Mouse (Mus musculus) gastrocnemius, postnatal 10 days (tissue): ENCODE data around the gene Ppt2. TPM values are rescaled to one million over a fixed set of nuclear protein-coding genes. Genes with fewer than 3 reads are reported as not detected.

Experiments used
- DNase-seq: peaks from one replicate; pipeline ENCODE4 v3.0.0; 2021; ENCODE audit warnings: mixed read lengths
- total RNA-seq, 2 experiments: library from RNA; stranded (reverse); gene quantifications; 2 replicates each; pipeline ENCODE4 v1.2.3; 2021

Gene Ppt2
- total RNA-seq, 2 experiments from 2014 or later, result 32.6 to 33.7 TPM

- no peak for DNase-seq
Measured at GRCm38 (mm10) chr17:34639461-34640255, 11.3 kb upstream of the Ppt2 start.

- DNase-seq, result no peak
Measured at GRCm38 (mm10) chr17:34637459-34637858, 9.1 kb upstream of the Ppt2 start.

GRCm38 (mm10) chr17:34635671-34636070 is 7.4 kb upstream of the Ppt2 start:
- no peak for DNase-seq

GRCm38 (mm10) chr17:34632261-34632691 is 4.0 kb upstream of the Ppt2 start:
- DNase-seq, result peak; percentile 60

- DNase-seq, result no peak
Measured at GRCm38 (mm10) chr17:34631647-34632046, 3.3 kb upstream of the Ppt2 start.

- peak; percentile 17 for DNase-seq
Measured at GRCm38 (mm10) chr17:34630761-34631301, 2.5 kb upstream of the Ppt2 start.

GRCm38 (mm10) chr17:34629796-34630603 is 1.7 kb upstream of the Ppt2 start:
- no peak for DNase-seq

GRCm38 (mm10) chr17:34629221-34629751 is 976 bp upstream of the Ppt2 start, which contains the start of gene Prrt1:
Gene Prrt1 (plus strand): TSS chr17:34629533.
- DNase-seq, result no peak

- no peak for DNase-seq
Measured at GRCm38 (mm10) chr17:34628644-34628967, 296 bp upstream of the Ppt2 start.

GRCm38 (mm10) chr17:34627093-34627942 is 992 bp downstream of the Ppt2 start:
- DNase-seq, result peak; percentile 87

GRCm38 (mm10) chr17:34626773-34627092 is 1.6 kb downstream of the Ppt2 start:
- peak; percentile 29 for DNase-seq

GRCm38 (mm10) chr17:34626062-34626772 is 2.1 kb downstream of the Ppt2 start:
- DNase-seq, result no peak

GRCm38 (mm10) chr17:34624981-34625380 is 3.3 kb downstream of the Ppt2 start:
- no peak for DNase-seq

GRCm38 (mm10) chr17:34623161-34623560 is 5.1 kb downstream of the Ppt2 start:
- no peak for DNase-seq

GRCm38 (mm10) chr17:34621006-34621405 is 7.3 kb downstream of the Ppt2 start:
- DNase-seq, result no peak

GRCm38 (mm10) chr17:34618999-34619398 is 9.3 kb downstream of the Ppt2 start:
- peak; percentile 53 for DNase-seq

- DNase-seq, result no peak
Measured at GRCm38 (mm10) chr17:34615871-34616270, 12.4 kb downstream of the Ppt2 start, which contains the start of gene Egfl8. Gene Egfl8 (minus strand): TSS chr17:34615971.

GRCm38 (mm10) chr17:34613830-34614229 is 14.5 kb downstream of the Ppt2 start:
- DNase-seq, result no peak

GRCm38 (mm10) chr17:34613054-34613645 is 15.2 kb downstream of the Ppt2 start:
- no peak for DNase-seq

- DNase-seq, result no peak
Measured at GRCm38 (mm10) chr17:34611050-34611449, 17.3 kb downstream of the Ppt2 start.

GRCm38 (mm10) chr17:34607997-34608396 is 20.3 kb downstream of the Ppt2 start:
- DNase-seq, result no peak
